Mouse (Mus musculus): ENCODE data around the gene Sox8. TPM values are rescaled to one million over a fixed set of nuclear protein-coding genes. Genes with fewer than 3 reads are reported as not detected.

Sox8 gene
- total and polyA plus RNA-seq, 3 experiments: not detected

DNA sequence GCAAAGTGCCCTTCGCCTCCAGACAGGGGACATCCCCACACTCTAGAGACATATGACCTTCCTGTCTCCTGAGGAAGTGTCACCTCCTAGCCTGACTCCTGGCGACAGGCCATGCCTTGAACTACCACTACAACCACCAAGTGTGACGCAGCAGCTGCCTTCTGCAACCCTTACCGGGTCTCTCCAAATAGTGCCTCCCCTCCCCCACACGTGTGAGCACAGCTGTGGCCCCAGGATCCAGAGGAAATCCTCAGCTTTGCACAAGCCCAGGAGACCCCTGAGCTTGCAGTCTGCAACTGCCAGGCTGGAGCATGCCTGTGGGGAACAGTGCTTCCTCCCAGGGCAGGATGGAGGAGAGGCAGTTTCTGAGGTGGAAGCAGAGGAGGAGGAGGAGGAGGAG lies 54.2 kb downstream of the Sox8 start:
- no peak overlapping the region for H3K9ac ChIP-seq (ENCODE audit: control insufficient read depth, low read depth, low read length, poor library complexity, severe bottlenecking)
- H3K27me3 ChIP-seq (ENCODE audit: control insufficient read depth in 1 of 2, insufficient read depth in 2 of 2, low read length in 2 of 2): no peaks in the 10 kb centered on the region
- no peaks in the 10 kb centered on the region for H3K36me3 ChIP-seq (ENCODE audit: control insufficient read depth in 1 of 2, insufficient read depth in 2 of 2, low read length in 2 of 2)
- H3K4me1 ChIP-seq (ENCODE audit: control insufficient read depth in 1 of 2, insufficient read depth in 2 of 2, low read length in 2 of 2): no peaks in the 10 kb centered on the region
- DNase-seq (ENCODE audit: low read depth, low spot score): no peak
- TF ChIP-seq MYC (IDR thresholded peaks at IDR 0.05; ENCODE audit: low read depth, low read length) (no peak), ZC3H11A (IDR thresholded peaks at IDR 0.05; ENCODE audit: low read depth, low read length) (no peak), MAX (IDR thresholded peaks at IDR 0.05; ENCODE audit: low read length) (no peak), UBTF (IDR thresholded peaks at IDR 0.05; ENCODE audit: borderline replicate concordance, insufficient read depth, low read depth, low read length) (no peak), JUND (IDR thresholded peaks at IDR 0.05; ENCODE audit: low read depth, low read length) (no peak), CHD1 (IDR thresholded peaks at IDR 0.05; ENCODE audit: low read depth, low read length) (no peak), RCOR1 (IDR thresholded peaks at IDR 0.05; ENCODE audit: low read depth, low read length) (no peak), HCFC1 (IDR thresholded peaks at IDR 0.05; ENCODE audit: low read depth, low read length) (no peak), RAD21 (IDR thresholded peaks at IDR 0.05; ENCODE audit: low read depth, low read length) (no peak), CTCF (IDR thresholded peaks at IDR 0.05 in 2 of 3, conservative IDR thresholded peaks at IDR 0.05 in 1 of 3; ENCODE audit: control insufficient read depth in 1 of 3, insufficient read depth in 1 of 3, low read depth in 2 of 3, low read length in 3 of 3, poor library complexity in 1 of 3, severe bottlenecking in 1 of 3) (no peak), ELF1 (IDR thresholded peaks at IDR 0.05; ENCODE audit: low read depth, low read length) (no peak), TCF12 (IDR thresholded peaks at IDR 0.05; ENCODE audit: low read depth, low read length) (no peak), TAL1 (IDR thresholded peaks at IDR 0.05; ENCODE audit: low read length) (no peak)
- no peak overlapping the region for H3K4me3 ChIP-seq (ENCODE audit: control insufficient read depth in 1 of 2, insufficient read depth in 1 of 2, low read depth in 2 of 2, low read length in 2 of 2)
- no peaks in the 10 kb centered on the region for H3K79me2 ChIP-seq (ENCODE audit: control insufficient read depth, insufficient read depth, low read length, poor library complexity)
- no peak overlapping the region for H3K27ac ChIP-seq (ENCODE audit: control insufficient read depth, low read depth, low read length)
- no peaks in the 10 kb centered on the region for H3K9me3 ChIP-seq (replicated peaks; ENCODE audit: insufficient read depth, low read length)

Other genes with a start within 250 kb of the Sox8 start
- not detected in 2 replicates for gene Tpsab1, start 225.1 kb downstream of the Sox8 start, total RNA-seq (2012; rRNA removed)
- not detected for gene Tpsab1, start 225.1 kb downstream of the Sox8 start, polyA plus RNA-seq (2012; ENCODE audit: insufficient read depth in 1 of 2, insufficient read length in 2 of 2, low read depth in 1 of 2, low replicate concordance in 2 of 2, missing spikeins in 1 of 2)
- not detected in 2 replicates for gene Tpsb2, start 204.4 kb downstream of the Sox8 start, total RNA-seq (2012; rRNA removed)
- gene Tpsb2, start 204.4 kb downstream of the Sox8 start, polyA plus RNA-seq (2012; ENCODE audit: insufficient read depth in 1 of 2, insufficient read length in 2 of 2, low read depth in 1 of 2, low replicate concordance in 2 of 2, missing spikeins in 1 of 2): not detected
- not detected in 2 replicates for gene Tpsg1, start 201.4 kb downstream of the Sox8 start, total RNA-seq (2012; rRNA removed)
- gene Tpsg1, start 201.4 kb downstream of the Sox8 start, polyA plus RNA-seq (2012; ENCODE audit: insufficient read depth in 1 of 2, insufficient read length in 2 of 2, low read depth in 1 of 2, low replicate concordance in 2 of 2, missing spikeins in 1 of 2): not detected
- 0.31 TPM in 1 of 2 replicates, not detected in the other for gene Cacna1h, start 136.9 kb downstream of the Sox8 start, total RNA-seq (2012; rRNA removed)
- under 1 TPM in 1 of 2 experiments, not detected in 1; 0.25 TPM for gene Cacna1h, start 136.9 kb downstream of the Sox8 start, polyA plus RNA-seq (2012; ENCODE audit: insufficient read depth in 1 of 2, insufficient read length in 2 of 2, low read depth in 1 of 2, low replicate concordance in 2 of 2, missing spikeins in 1 of 2)
- not detected in 2 replicates for gene Tekt4, start 116.1 kb downstream of the Sox8 start, total RNA-seq (2012; rRNA removed)
- gene Tekt4, start 116.1 kb downstream of the Sox8 start, polyA plus RNA-seq (2012; ENCODE audit: insufficient read depth in 1 of 2, insufficient read length in 2 of 2, low read depth in 1 of 2, low replicate concordance in 2 of 2, missing spikeins in 1 of 2): not detected
- gene Sstr5, start 73.4 kb downstream of the Sox8 start, total RNA-seq (2012; rRNA removed): not detected in 2 replicates
- not detected for gene Sstr5, start 73.4 kb downstream of the Sox8 start, polyA plus RNA-seq (2012; ENCODE audit: insufficient read depth in 1 of 2, insufficient read length in 2 of 2, low read depth in 1 of 2, low replicate concordance in 2 of 2, missing spikeins in 1 of 2)
- gene Lmf1, start 8.4 kb upstream of the Sox8 start, total RNA-seq (2012; rRNA removed): 14.0 and 16.0 TPM in 2 replicates
- gene Lmf1, start 8.4 kb upstream of the Sox8 start, polyA plus RNA-seq (2012; ENCODE audit: insufficient read depth in 1 of 2, insufficient read length in 2 of 2, low read depth in 1 of 2, low replicate concordance in 2 of 2, missing spikeins in 1 of 2): 10 to 100 TPM in 1 of 2 experiments, not detected in 1; 30.5 TPM
- 3.1 and 3.9 TPM in 2 replicates for gene Gng13, start 146.5 kb upstream of the Sox8 start, total RNA-seq (2012; rRNA removed)
- gene Gng13, start 146.5 kb upstream of the Sox8 start, polyA plus RNA-seq (2012; ENCODE audit: insufficient read depth in 1 of 2, insufficient read length in 2 of 2, low read depth in 1 of 2, low replicate concordance in 2 of 2, missing spikeins in 1 of 2): under 1 TPM in 1 of 2 experiments, not detected in 1; 0.13 TPM
- 29.9 and 35.5 TPM in 2 replicates for gene Chtf18, start 156.7 kb upstream of the Sox8 start, total RNA-seq (2012; rRNA removed)
- gene Chtf18, start 156.7 kb upstream of the Sox8 start, polyA plus RNA-seq (2012; ENCODE audit: insufficient read depth in 1 of 2, insufficient read length in 2 of 2, low read depth in 1 of 2, low replicate concordance in 2 of 2, missing spikeins in 1 of 2): 10 to 100 TPM in 1 of 2 experiments, not detected in 1; 71.1 TPM
- gene Rpusd1, start 157.0 kb upstream of the Sox8 start, total RNA-seq (2012; rRNA removed): 7.3 and 8.2 TPM in 2 replicates
- gene Rpusd1, start 157.0 kb upstream of the Sox8 start, polyA plus RNA-seq (2012; ENCODE audit: insufficient read depth in 1 of 2, insufficient read length in 2 of 2, low read depth in 1 of 2, low replicate concordance in 2 of 2, missing spikeins in 1 of 2): 10 to 100 TPM in 1 of 2 experiments, not detected in 1; 23.9 TPM
- gene Mslnl, start 165.4 kb upstream of the Sox8 start, total RNA-seq (2012; rRNA removed): 0.08 TPM in 1 of 2 replicates, not detected in the other
- under 1 TPM in 1 of 2 experiments, not detected in 1; 0.08 TPM for gene Mslnl, start 165.4 kb upstream of the Sox8 start, polyA plus RNA-seq (2012; ENCODE audit: insufficient read depth in 1 of 2, insufficient read length in 2 of 2, low read depth in 1 of 2, low replicate concordance in 2 of 2, missing spikeins in 1 of 2)
- gene Msln, start 183.7 kb upstream of the Sox8 start, total RNA-seq (2012; rRNA removed): not detected in 2 replicates
- gene Msln, start 183.7 kb upstream of the Sox8 start, polyA plus RNA-seq (2012; ENCODE audit: insufficient read depth in 1 of 2, insufficient read length in 2 of 2, low read depth in 1 of 2, low replicate concordance in 2 of 2, missing spikeins in 1 of 2): not detected
- 26.9 and 34.3 TPM in 2 replicates for gene Narfl, start 203.1 kb upstream of the Sox8 start, total RNA-seq (2012; rRNA removed)
- gene Narfl, start 203.1 kb upstream of the Sox8 start, polyA plus RNA-seq (2012; ENCODE audit: insufficient read depth in 1 of 2, insufficient read length in 2 of 2, low read depth in 1 of 2, low replicate concordance in 2 of 2, missing spikeins in 1 of 2): 10 to 100 TPM in 1 of 2 experiments, not detected in 1; 30.6 TPM
- 10.7 and 12.6 TPM in 2 replicates for gene Haghl, start 215.0 kb upstream of the Sox8 start, total RNA-seq (2012; rRNA removed)
- 10 to 100 TPM in 1 of 2 experiments, not detected in 1; 13.2 TPM for gene Haghl, start 215.0 kb upstream of the Sox8 start, polyA plus RNA-seq (2012; ENCODE audit: insufficient read depth in 1 of 2, insufficient read length in 2 of 2, low read depth in 1 of 2, low replicate concordance in 2 of 2, missing spikeins in 1 of 2)
- gene Ccdc78, start 215.9 kb upstream of the Sox8 start, total RNA-seq (2012; rRNA removed): 0.08 TPM in 1 of 2 replicates, not detected in the other
- gene Ccdc78, start 215.9 kb upstream of the Sox8 start, polyA plus RNA-seq (2012; ENCODE audit: insufficient read depth in 1 of 2, insufficient read length in 2 of 2, low read depth in 1 of 2, low replicate concordance in 2 of 2, missing spikeins in 1 of 2): under 1 TPM in 1 of 2 experiments, not detected in 1; 0.85 TPM
- gene Fam173a, start 222.2 kb upstream of the Sox8 start, total RNA-seq (2012; rRNA removed): 35.3 and 39.0 TPM in 2 replicates
- gene Fam173a, start 222.2 kb upstream of the Sox8 start, polyA plus RNA-seq (2012; ENCODE audit: insufficient read depth in 1 of 2, insufficient read length in 2 of 2, low read depth in 1 of 2, low replicate concordance in 2 of 2, missing spikeins in 1 of 2): 10 to 100 TPM in 1 of 2 experiments, not detected in 1; 36.6 TPM
- 0.92 TPM in 1 of 2 replicates, not detected in the other for gene AC134908.4, start 225.0 kb upstream of the Sox8 start, total RNA-seq (2012; rRNA removed)
- not detected for gene AC134908.4, start 225.0 kb upstream of the Sox8 start, polyA plus RNA-seq (2012; ENCODE audit: insufficient read depth in 1 of 2, insufficient read length in 2 of 2, low read depth in 1 of 2, low replicate concordance in 2 of 2, missing spikeins in 1 of 2)
- gene Metrn, start 226.4 kb upstream of the Sox8 start, total RNA-seq (2012; rRNA removed): 95.7 and 104 TPM in 2 replicates
- gene Metrn, start 226.4 kb upstream of the Sox8 start, polyA plus RNA-seq (2012; ENCODE audit: insufficient read depth in 1 of 2, insufficient read length in 2 of 2, low read depth in 1 of 2, low replicate concordance in 2 of 2, missing spikeins in 1 of 2): 100 to 1,000 TPM in 1 of 2 experiments, not detected in 1; 116 TPM
- gene Fbxl16, start 238.4 kb upstream of the Sox8 start, total RNA-seq (2012; rRNA removed): not detected in 2 replicates
- gene Fbxl16, start 238.4 kb upstream of the Sox8 start, polyA plus RNA-seq (2012; ENCODE audit: insufficient read depth in 1 of 2, insufficient read length in 2 of 2, low read depth in 1 of 2, low replicate concordance in 2 of 2, missing spikeins in 1 of 2): under 1 TPM in 1 of 2 experiments, not detected in 1; 0.11 TPM